Mouse (Mus musculus) frontal cortex, postnatal 36 days (tissue): ENCODE data around the gene Prkn.
A peak's percentile ranks its signal among the peaks of the same experiment; 100 is the strongest.

ENCODE experiments used
- DNase-seq, 2 experiments: peaks; one replicate each; pipeline ENCODE4 v3.0.0; 2022; ENCODE audit warnings: low spot score in 2 of 2

Gene Prkn

GRCm38 (mm10) chr17:11735158-11735877 is 895.1 kb downstream of the Prkn start:
- no peak for DNase-seq

- DNase-seq = no peak
Measured at GRCm38 (mm10) chr17:11736531-11736930, 896.3 kb downstream of the Prkn start.

GRCm38 (mm10) chr17:11737905-11738304 is 897.7 kb downstream of the Prkn start:
- DNase-seq = peak in 1 of 2 experiments; percentile 12

- no peak for DNase-seq
Measured at GRCm38 (mm10) chr17:11740716-11741115, 900.5 kb downstream of the Prkn start.

GRCm38 (mm10) chr17:11741161-11741560 is 901.0 kb downstream of the Prkn start:
- no peak for DNase-seq

GRCm38 (mm10) chr17:11751251-11751650 is 911.1 kb downstream of the Prkn start:
- no peak for DNase-seq

- DNase-seq = no peak
Measured at GRCm38 (mm10) chr17:11752686-11753085, 912.5 kb downstream of the Prkn start.

GRCm38 (mm10) chr17:11765117-11765516 is 924.9 kb downstream of the Prkn start:
- DNase-seq = no peak

GRCm38 (mm10) chr17:11765581-11765980 is 925.4 kb downstream of the Prkn start:
- no peak for DNase-seq

- no peak for DNase-seq
Measured at GRCm38 (mm10) chr17:11767301-11767700, 927.1 kb downstream of the Prkn start.

GRCm38 (mm10) chr17:11768345-11768744 is 928.2 kb downstream of the Prkn start:
- no peak for DNase-seq

- DNase-seq = no peak
Measured at GRCm38 (mm10) chr17:11768971-11769370, 928.8 kb downstream of the Prkn start.

GRCm38 (mm10) chr17:11769513-11769912 is 929.3 kb downstream of the Prkn start:
- no peak for DNase-seq

GRCm38 (mm10) chr17:11779547-11779946 is 939.4 kb downstream of the Prkn start:
- peak; percentile 24 to 31 for DNase-seq

GRCm38 (mm10) chr17:11780005-11780404 is 939.8 kb downstream of the Prkn start:
- no peak for DNase-seq

- no peak for DNase-seq
Measured at GRCm38 (mm10) chr17:11780805-11781481, 940.8 kb downstream of the Prkn start.

- DNase-seq = no peak
Measured at GRCm38 (mm10) chr17:11788270-11788936, 948.2 kb downstream of the Prkn start.

GRCm38 (mm10) chr17:11795979-11796378 is 955.8 kb downstream of the Prkn start:
- no peak for DNase-seq

- DNase-seq = no peak
Measured at GRCm38 (mm10) chr17:11801226-11801625, 961.0 kb downstream of the Prkn start.

- DNase-seq = no peak
Measured at GRCm38 (mm10) chr17:11807280-11807679, 967.1 kb downstream of the Prkn start.

GRCm38 (mm10) chr17:11817886-11818285 is 977.7 kb downstream of the Prkn start:
- no peak for DNase-seq

- no peak for DNase-seq
Measured at GRCm38 (mm10) chr17:11819506-11819905, 979.3 kb downstream of the Prkn start.

- DNase-seq = no peak
Measured at GRCm38 (mm10) chr17:11820757-11821156, 980.6 kb downstream of the Prkn start.
